Mouse (Mus musculus): ENCODE results near the gene Sap25. TPM values are rescaled to one million over a fixed set of nuclear protein-coding genes. Genes with fewer than 3 reads are reported as not detected.

Gene Sap25
- polyA plus RNA-seq, 1 experiment from 2014 or later, result 5.7 TPM

DNA sequence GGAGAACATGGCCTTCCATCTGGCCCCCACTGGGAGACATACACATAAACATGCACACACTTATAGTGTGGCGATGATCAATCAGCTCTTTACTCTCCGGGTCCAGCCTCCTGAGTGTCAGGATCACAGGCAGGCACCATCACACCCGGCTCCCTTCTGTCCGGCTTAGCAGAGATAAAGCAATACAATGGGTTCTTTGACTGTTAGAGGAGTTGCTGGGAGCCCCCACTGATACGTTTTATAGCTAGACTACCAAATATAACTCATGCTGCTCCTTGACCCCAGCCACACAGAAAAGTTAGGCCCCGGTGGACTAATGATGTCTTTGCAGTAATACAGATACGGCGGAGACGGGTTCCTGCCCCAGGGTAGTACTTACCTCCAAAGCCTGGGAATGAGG is 21.9 kb downstream of the Sap25 start:
- no peak overlapping the region for H3K4me2 ChIP-seq (ENCODE audit: low read depth, low read length)
- H3K36me3 ChIP-seq (ENCODE audit: control insufficient read depth, insufficient read depth, low read length), result peaks cover 35% of the 10 kb centered on the region
- WGBS, result 66% methylated on average over 9 of the region's 9 CpGs
- no peak overlapping the region for H3K27ac ChIP-seq (ENCODE audit: low read depth, low read length)
- no peak for ATAC-seq (ENCODE audit: low read depth)
- H3K4me3 ChIP-seq (ENCODE audit: low read depth, low read length), result no peak overlapping the region
- no peaks in the 10 kb centered on the region for H3K27me3 ChIP-seq (ENCODE audit: control insufficient read depth, insufficient read depth, low read length)
- H3K9ac ChIP-seq (replicated peaks; ENCODE audit: low read depth, low read length), result no peak overlapping the region
- no peaks in the 10 kb centered on the region for H3K9me3 ChIP-seq (ENCODE audit: control insufficient read depth, low read length)
- H3K4me1 ChIP-seq (ENCODE audit: control insufficient read depth, insufficient read depth, low read length), result no peaks in the 10 kb centered on the region

DNA sequence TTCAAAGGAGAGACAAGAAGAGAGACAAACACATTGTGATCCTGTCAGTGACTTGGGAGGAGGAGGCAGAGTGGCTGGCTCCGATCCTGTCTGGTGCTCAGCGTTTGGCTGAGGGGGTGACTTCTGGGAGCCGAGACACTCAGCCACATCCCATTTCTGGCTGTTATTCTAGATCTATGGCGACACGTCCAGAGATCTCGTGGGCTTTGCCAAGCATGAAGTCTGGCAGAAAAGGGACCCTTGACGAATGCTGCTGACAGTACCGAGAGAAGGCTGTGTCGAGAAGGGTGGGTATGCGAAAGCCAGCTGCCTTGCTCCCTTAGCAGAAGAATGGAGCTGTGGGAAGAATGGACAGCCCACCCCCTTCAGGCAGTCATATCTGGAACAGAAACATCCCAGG is 27.8 kb downstream of the Sap25 start:
- H3K4me2 ChIP-seq (ENCODE audit: low read depth, low read length), result no peak overlapping the region
- WGBS, result 74% methylated on average over 10 of the region's 10 CpGs
- no peak overlapping the region for H3K9ac ChIP-seq (replicated peaks; ENCODE audit: low read depth, low read length)
- no peaks in the 10 kb centered on the region for H3K9me3 ChIP-seq (ENCODE audit: control insufficient read depth, low read length)
- no peak for ATAC-seq (ENCODE audit: low read depth)
- peaks cover 13% of the 10 kb centered on the region for H3K36me3 ChIP-seq (ENCODE audit: control insufficient read depth, insufficient read depth, low read length)
- peaks cover 3% of the 10 kb centered on the region; the same call in 1 of the 2 replicates for H3K4me1 ChIP-seq (ENCODE audit: control insufficient read depth, insufficient read depth, low read length)
- H3K27ac ChIP-seq (ENCODE audit: low read depth, low read length), result no peak overlapping the region
- H3K27me3 ChIP-seq (ENCODE audit: control insufficient read depth, insufficient read depth, low read length), result no peaks in the 10 kb centered on the region
- no peak overlapping the region for H3K4me3 ChIP-seq (ENCODE audit: low read depth, low read length)

DNA sequence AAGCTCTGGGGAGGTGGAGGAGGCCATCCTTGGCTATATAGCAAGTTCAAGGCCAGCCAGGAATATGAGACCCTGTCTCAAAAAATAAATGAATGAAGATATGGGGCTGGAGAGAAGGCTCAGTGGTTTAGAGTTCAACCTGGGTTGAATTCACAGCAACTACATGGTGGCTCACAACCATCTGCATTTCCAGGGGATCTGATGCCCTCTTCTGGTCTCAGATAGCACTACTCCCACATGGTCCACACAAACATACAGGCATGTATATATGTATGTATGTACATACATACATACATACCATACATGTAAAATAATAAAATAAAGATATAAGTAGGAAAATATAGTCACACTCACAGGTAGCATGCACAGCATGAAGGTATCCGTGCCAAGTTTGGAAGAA is 29.1 kb downstream of the Sap25 start:
- H3K4me1 ChIP-seq (ENCODE audit: control insufficient read depth, insufficient read depth, low read length), result peaks cover 3% of the 10 kb centered on the region; the same call in 1 of the 2 replicates
- H3K9ac ChIP-seq (replicated peaks; ENCODE audit: low read depth, low read length), result no peak overlapping the region
- 97% methylated on average over 1 of the region's 1 CpGs for WGBS

GRCm38 (mm10) chr5:137671443-137672240 is 30.5 kb downstream of the Sap25 start:
- Histone ChIP-seq H3K4me3 (ENCODE audit: low read depth, low read length) (no peak overlapping the region), H3K27ac (ENCODE audit: low read depth, low read length) (0 out of 2 replicates have a peak overlapping the region, but pooled peaks have one; percentile 22), H3K4me2 (ENCODE audit: low read depth, low read length) (no peak overlapping the region), H3K36me3 (ENCODE audit: control insufficient read depth, insufficient read depth, low read length) (0 out of 2 replicates have a peak, but pooled peaks cover 4% of the 10 kb centered on the region), H3K27me3 (ENCODE audit: control insufficient read depth, insufficient read depth, low read length) (no peaks in the 10 kb centered on the region), H3K9me3 (ENCODE audit: control insufficient read depth, low read length) (no peaks in the 10 kb centered on the region), H3K4me1 (ENCODE audit: control insufficient read depth, insufficient read depth, low read length) (peaks cover 3% of the 10 kb centered on the region; the same call in 1 of the 2 replicates), H3K9ac (replicated peaks; ENCODE audit: low read depth, low read length) (no peak overlapping the region)
- no peak for ATAC-seq (ENCODE audit: low read depth)
- WGBS, result 42% methylated on average over 9 of the region's 9 CpGs

More for the DNA sequence above, 29.1 kb downstream of the Sap25 start:
- H3K9me3 ChIP-seq (ENCODE audit: control insufficient read depth, low read length), result no peaks in the 10 kb centered on the region
- no peak for ATAC-seq (ENCODE audit: low read depth)
- H3K4me2 ChIP-seq (ENCODE audit: low read depth, low read length), result no peak overlapping the region
- no peaks in the 10 kb centered on the region for H3K27me3 ChIP-seq (ENCODE audit: control insufficient read depth, insufficient read depth, low read length)
- no peak overlapping the region for H3K27ac ChIP-seq (ENCODE audit: low read depth, low read length)
- H3K36me3 ChIP-seq (ENCODE audit: control insufficient read depth, insufficient read depth, low read length), result peaks cover 9% of the 10 kb centered on the region
- no peak overlapping the region for H3K4me3 ChIP-seq (ENCODE audit: low read depth, low read length)

- WGBS, result 81% methylated on average over 5 of the region's 5 CpGs
- no peak overlapping the region for H3K4me3 ChIP-seq (ENCODE audit: low read depth, low read length)
- H3K4me2 ChIP-seq (ENCODE audit: low read depth, low read length), result no peak overlapping the region
- no peaks in the 10 kb centered on the region for H3K27me3 ChIP-seq (ENCODE audit: control insufficient read depth, insufficient read depth, low read length)
- no peaks in the 10 kb centered on the region for H3K9me3 ChIP-seq (ENCODE audit: control insufficient read depth, low read length)
- H3K9ac ChIP-seq (replicated peaks; ENCODE audit: low read depth, low read length), result no peak overlapping the region
- H3K36me3 ChIP-seq (ENCODE audit: control insufficient read depth, insufficient read depth, low read length), result no peaks in the 10 kb centered on the region
- 0 out of 2 replicates have a peak overlapping the region, but pooled peaks have one; percentile 22 for H3K27ac ChIP-seq (ENCODE audit: low read depth, low read length)
- ATAC-seq (ENCODE audit: low read depth), result no peak
- H3K4me1 ChIP-seq (ENCODE audit: control insufficient read depth, insufficient read depth, low read length), result peaks cover 3% of the 10 kb centered on the region; the same call in 1 of the 2 replicates
Observed at GRCm38 (mm10) chr5:137672361-137672760, 31.2 kb downstream of the Sap25 start.

DNA sequence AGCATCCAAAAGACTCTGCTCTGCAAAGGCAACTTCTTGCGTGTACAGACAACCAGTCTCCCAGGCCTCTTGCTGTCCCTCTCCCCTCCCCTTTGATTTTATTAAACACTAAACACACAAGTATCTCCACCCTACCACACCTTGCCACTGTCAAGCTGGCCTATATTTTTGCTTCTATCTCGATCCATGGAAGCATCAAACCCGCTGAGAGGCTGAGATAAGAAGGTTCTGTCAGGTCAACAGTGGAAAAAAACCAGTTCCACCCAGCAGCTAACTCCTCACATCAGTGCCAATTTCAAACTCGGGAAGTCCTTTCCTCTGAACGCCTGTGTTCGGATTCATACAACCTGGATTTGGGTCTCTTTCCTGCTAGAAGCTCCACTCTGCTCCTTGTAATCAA is 31.9 kb downstream of the Sap25 start:
- Histone ChIP-seq H3K27me3 (ENCODE audit: control insufficient read depth, insufficient read depth, low read length) (no peaks in the 10 kb centered on the region), H3K4me1 (ENCODE audit: control insufficient read depth, insufficient read depth, low read length) (peaks cover 3% of the 10 kb centered on the region; the same call in 1 of the 2 replicates), H3K27ac (ENCODE audit: low read depth, low read length) (no peak overlapping the region), H3K4me2 (ENCODE audit: low read depth, low read length) (no peak overlapping the region), H3K9ac (replicated peaks; ENCODE audit: low read depth, low read length) (no peak overlapping the region), H3K9me3 (ENCODE audit: control insufficient read depth, low read length) (no peaks in the 10 kb centered on the region), H3K36me3 (ENCODE audit: control insufficient read depth, insufficient read depth, low read length) (no peaks in the 10 kb centered on the region), H3K4me3 (ENCODE audit: low read depth, low read length) (no peak overlapping the region)
- 92% methylated on average over 6 of the region's 6 CpGs for WGBS
- no peak for ATAC-seq (ENCODE audit: low read depth)

GRCm38 (mm10) chr5:137674786-137675185 is 33.7 kb downstream of the Sap25 start:
- no peaks in the 10 kb centered on the region for H3K27me3 ChIP-seq (ENCODE audit: control insufficient read depth, insufficient read depth, low read length)
- WGBS, result 93% methylated on average over 8 of the region's 8 CpGs
- H3K36me3 ChIP-seq (ENCODE audit: control insufficient read depth, insufficient read depth, low read length), result no peaks in the 10 kb centered on the region
- peaks cover 3% of the 10 kb centered on the region; the same call in 1 of the 2 replicates for H3K4me1 ChIP-seq (ENCODE audit: control insufficient read depth, insufficient read depth, low read length)
- no peak overlapping the region for H3K9ac ChIP-seq (replicated peaks; ENCODE audit: low read depth, low read length)
- H3K4me2 ChIP-seq (ENCODE audit: low read depth, low read length), result no peak overlapping the region
- no peak overlapping the region for H3K27ac ChIP-seq (ENCODE audit: low read depth, low read length)
- no peak overlapping the region for H3K4me3 ChIP-seq (ENCODE audit: low read depth, low read length)
- no peak for ATAC-seq (ENCODE audit: low read depth)
- H3K9me3 ChIP-seq (ENCODE audit: control insufficient read depth, low read length), result no peaks in the 10 kb centered on the region

DNA sequence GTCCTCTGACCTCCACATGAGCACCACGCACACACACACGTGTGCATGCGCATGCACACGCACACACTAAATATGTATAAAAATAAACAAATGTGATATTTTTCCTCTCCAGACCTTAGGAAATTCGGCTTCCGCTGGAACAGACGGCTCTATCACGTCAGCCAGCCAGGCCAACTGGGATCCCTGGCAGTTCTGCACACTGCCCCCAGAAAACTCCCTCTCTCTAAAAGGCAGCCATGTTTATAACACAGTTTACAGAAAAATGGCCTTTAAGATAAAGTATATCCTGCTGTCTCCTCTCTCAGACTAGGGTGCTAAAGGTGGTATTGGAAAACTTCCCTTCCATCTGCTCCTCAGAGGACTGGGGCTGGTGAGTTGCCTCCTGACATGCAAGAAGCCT is 36.7 kb downstream of the Sap25 start:
- no peak overlapping the region for H3K9ac ChIP-seq (replicated peaks; ENCODE audit: low read depth, low read length)
- no peak overlapping the region for H3K4me2 ChIP-seq (ENCODE audit: low read depth, low read length)
- H3K36me3 ChIP-seq (ENCODE audit: control insufficient read depth, insufficient read depth, low read length), result no peaks in the 10 kb centered on the region
- no peaks in the 10 kb centered on the region for H3K9me3 ChIP-seq (ENCODE audit: control insufficient read depth, low read length)
- ATAC-seq (ENCODE audit: low read depth), result no peak
- H3K27me3 ChIP-seq (ENCODE audit: control insufficient read depth, insufficient read depth, low read length), result no peaks in the 10 kb centered on the region
- 97% methylated on average over 8 of the region's 8 CpGs for WGBS
- no peak overlapping the region for H3K27ac ChIP-seq (ENCODE audit: low read depth, low read length)
- no peak overlapping the region for H3K4me3 ChIP-seq (ENCODE audit: low read depth, low read length)
- 0 out of 2 replicates have a peak, but pooled peaks cover 3% of the 10 kb centered on the region for H3K4me1 ChIP-seq (ENCODE audit: control insufficient read depth, insufficient read depth, low read length)

GRCm38 (mm10) chr5:137678736-137679135 is 37.6 kb downstream of the Sap25 start:
- Histone ChIP-seq H3K4me3 (ENCODE audit: low read depth, low read length) (no peak overlapping the region), H3K9me3 (ENCODE audit: control insufficient read depth, low read length) (no peaks in the 10 kb centered on the region), H3K9ac (replicated peaks; ENCODE audit: low read depth, low read length) (no peak overlapping the region), H3K27me3 (ENCODE audit: control insufficient read depth, insufficient read depth, low read length) (no peaks in the 10 kb centered on the region), H3K4me1 (ENCODE audit: control insufficient read depth, insufficient read depth, low read length) (peaks cover 10% of the 10 kb centered on the region), H3K4me2 (ENCODE audit: low read depth, low read length) (no peak overlapping the region), H3K27ac (ENCODE audit: low read depth, low read length) (no peak overlapping the region), H3K36me3 (ENCODE audit: control insufficient read depth, insufficient read depth, low read length) (no peaks in the 10 kb centered on the region)
- ATAC-seq (ENCODE audit: low read depth), result no peak
- WGBS, result 88% methylated on average over 3 of the region's 3 CpGs
